In genomic region chr2:105668271-105669270, GRCm38 (mm10) we compare ENCODE assay signal across 8 mouse cellular contexts. TPM values are rescaled to one million over a fixed set of nuclear protein-coding genes. Genes with fewer than 3 reads are reported as not detected.
A peak's percentile ranks its signal among the peaks of the same experiment; 100 is the strongest.
DNase-seq lines count a peak whose midpoint lies in the region; ATAC-seq lines count a peak whose summit lies in the region.

Gene Pax6, plus strand, starts transcription at chr2:105668900.

- peak within 1 kb of the TSS; percentile 91 for H3K27ac ChIP-seq in midbrain, embryonic 10.5 days (replicated peaks)

- 1% methylated on average over 44 of the region's 44 CpGs for WGBS in midbrain, embryonic 10.5 days

- H3K27me3 ChIP-seq in midbrain, embryonic 10.5 days (ENCODE audit: low read depth, poor library complexity, severe bottlenecking): peaks cover 100% of the 10 kb centered on the region

- no peak for DNase-seq in layer of hippocampus, adult 8-10 months (ENCODE audit: low spot score in 2 of 2)
- no peak for DNase-seq in layer of hippocampus, postnatal 36 days
- DNase-seq in cerebellum, adult 9-10 months: peak; percentile 88
- DNase-seq in midbrain, embryonic 10.5 days (ENCODE audit: low spot score): peak; percentile 72
- no peak for DNase-seq in ovary, adult 18-20 months (ENCODE audit: low spot score)
- no peak for DNase-seq in adrenal gland, adult 18-20 months (ENCODE audit: low spot score in 2 of 2)

- H3K4me3 ChIP-seq in midbrain, embryonic 10.5 days: peak within 1 kb of the TSS; percentile 66

- no peaks in the 10 kb centered on the region for H3K9me3 ChIP-seq in midbrain, embryonic 10.5 days (replicated peaks)

- ATAC-seq in granulocyte monocyte progenitor cell, adult 5-6 weeks (replicated peaks; ENCODE audit: poor library complexity, severe bottlenecking): peak; percentile 18; the same call in 1 of the 2 replicates
- no peak for ATAC-seq in frontal cortex, adult (ENCODE audit: low TSS enrichment)

- no peaks in the 10 kb centered on the region for H3K36me3 ChIP-seq in midbrain, embryonic 10.5 days

- peaks cover 63% of the 10 kb centered on the region for H3K4me1 ChIP-seq in midbrain, embryonic 10.5 days

RNA-seq across cellular contexts. Expression of gene Pax6, which starts in this region (rescaled TPM):
- 10 to 100 TPM; 12.5 to 17.6 (median 12.8) TPM for total RNA-seq in layer of hippocampus, adult 8-10 months (2022)
- total RNA-seq in layer of hippocampus, postnatal 36 days (2021): 1 to 10 TPM; 8.9 to 9.4 TPM
- not detected in 2 replicates for total RNA-seq in granulocyte monocyte progenitor cell, adult 5-6 weeks (2014; fragmentation: Nextera tagmentation)
- 0.10 TPM in 1 of 2 replicates, not detected in the other for total RNA-seq in granulocyte monocyte progenitor cell, adult 5-6 weeks (2017)
- polyA plus RNA-seq in midbrain, embryonic 10.5 days (2016; fragmentation: Nextera tagmentation; extraction: Ambion mirVana): 39.0 and 40.1 TPM in 2 replicates
- total RNA-seq in adrenal gland, adult 18-20 months (2021): not detected

Comparison
In these comparisons a context has a peak if more than half of its experiments do, and no peak if none do; other contexts are left out.
1. RNA of gene Pax6 (total RNA-seq): 12.5 to 17.6 TPM in layer of hippocampus, adult 8-10 months and 8.9 to 9.4 TPM in layer of hippocampus, postnatal 36 days; 0.10 TPM in granulocyte monocyte progenitor cell, adult 5-6 weeks and not detected in adrenal gland, adult 18-20 months; every median in the first group is over 4 times any median in the second.
2. Peak in ATAC-seq in granulocyte monocyte progenitor cell, adult 5-6 weeks; RNA of the gene not detected or under 1 TPM.
3. DNase-seq: peak in cerebellum, adult 9-10 months (single experiment) and midbrain, embryonic 10.5 days (single experiment); none in layer of hippocampus, adult 8-10 months (0 of 2), layer of hippocampus, postnatal 36 days (0 of 2), ovary, adult 18-20 months (single experiment) and adrenal gland, adult 18-20 months (0 of 2).